Mouse (Mus musculus): ENCODE results near the gene Dguok.

DNA sequence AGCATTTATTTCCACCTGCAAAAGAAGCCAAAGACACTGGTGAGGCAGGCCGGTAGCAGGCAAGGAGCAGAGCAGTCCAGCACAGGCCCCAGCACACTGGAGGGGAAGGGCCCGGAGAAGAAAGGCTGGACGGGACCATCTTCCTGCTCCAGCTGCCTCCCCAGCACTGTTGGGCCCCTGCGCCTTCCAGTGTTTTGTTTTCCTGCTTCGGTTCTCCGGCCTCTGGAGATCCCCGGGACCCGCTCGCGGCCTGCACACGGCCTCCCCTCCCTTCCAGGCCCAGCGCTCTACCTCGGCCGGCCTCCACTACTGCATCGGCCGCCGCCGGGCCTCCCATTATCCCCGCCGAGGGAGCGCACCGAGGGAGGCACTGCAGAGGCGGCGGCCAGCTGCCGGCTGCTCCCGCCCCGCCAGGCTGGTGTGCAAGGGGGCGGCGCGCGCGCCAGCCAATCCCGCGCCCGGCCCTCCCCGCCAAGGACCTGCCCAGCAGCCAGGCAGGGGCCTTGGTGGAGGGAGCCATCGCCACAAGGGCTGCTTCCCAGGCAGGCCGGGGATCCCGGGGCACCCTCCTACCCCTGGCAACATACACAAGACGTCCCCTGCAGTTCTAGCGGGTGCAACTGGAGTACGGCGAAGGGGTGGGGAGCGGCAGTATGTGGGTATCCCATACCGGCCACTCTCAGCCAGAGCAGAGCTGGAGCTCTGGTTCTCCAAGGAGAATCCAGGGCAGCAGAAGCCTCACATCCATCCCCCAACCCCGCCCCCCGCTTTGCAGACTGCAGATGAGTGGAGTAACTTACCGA lies 65.3 kb downstream of the Dguok start:
- TF ChIP-seq CTCF (IDR thresholded peaks at IDR 0.05; ENCODE audit: insufficient read depth, low read length): no peak
- TF ChIP-seq POLR2A (IDR thresholded peaks at IDR 0.05; ENCODE audit: borderline replicate concordance, extremely low read depth, low read depth, low read length): peak; percentile 45; the same call in 1 of the 2 replicates

Data from lung, adult 2 months (tissue).